Mouse (Mus musculus): Measurements from ENCODE around the gene Tnfsf12. TPM values are rescaled to one million over a fixed set of nuclear protein-coding genes. Genes with fewer than 3 reads are reported as not detected.

The Tnfsf12 gene
- polyA plus RNA-seq (2014; fragmentation: Illumina TruSeq; extraction: RNeasy Lipid Tissue Mini Kit (QIAGEN cat#74804); ENCODE audit: insufficient read depth, low read depth, low replicate concordance), result 48.4 TPM

GRCm38 (mm10) chr11:69695361-69696181 lies at the start of gene Tnfsf12, which contains the start of gene Tnfsfm13:
Gene Tnfsf12, minus strand, starts transcription at chr11:69695849.
Gene Tnfsfm13, minus strand, starts transcription at chr11:69696098.

GRCm38 (mm10) chr11:69685526-69686148 lies 10.0 kb downstream of the Tnfsf12 start, which contains the start of gene Tnfsf13:
Gene Tnfsf13, minus strand, starts transcription at chr11:69685784.

GRCm38 (mm10) chr11:69681314-69682208 lies 14.1 kb downstream of the Tnfsf12 start, which contains the start of gene Senp3:
Gene Senp3, minus strand, starts transcription at chr11:69682084.

GRCm38 (mm10) chr11:69672211-69672706 lies 23.4 kb downstream of the Tnfsf12 start, which contains the start of gene Eif4a1:
Gene Eif4a1, minus strand, starts transcription at chr11:69672423.

GRCm38 (mm10) chr11:69665961-69666664 lies 29.5 kb downstream of the Tnfsf12 start, which contains the start of gene Cd68:
Gene Cd68, minus strand, starts transcription at chr11:69666153.

GRCm38 (mm10) chr11:69662213-69662966 lies 33.3 kb downstream of the Tnfsf12 start, which contains the start of gene Mpdu1:
Gene Mpdu1, minus strand, starts transcription at chr11:69662642.

GRCm38 (mm10) chr11:69655264-69656064 lies 40.2 kb downstream of the Tnfsf12 start, which contains the start of gene Sox15:
Gene Sox15, plus strand, starts transcription at chr11:69655314.

Other genes starting within 250 kb of the Tnfsf12 start
- 0.85 TPM for gene Dnah2, start 146.7 kb downstream of the Tnfsf12 start, polyA plus RNA-seq (2014; fragmentation: Illumina TruSeq; extraction: RNeasy Lipid Tissue Mini Kit (QIAGEN cat#74804); ENCODE audit: insufficient read depth, low read depth, low replicate concordance)
- gene Efnb3, start 135.6 kb downstream of the Tnfsf12 start, polyA plus RNA-seq (2014; fragmentation: Illumina TruSeq; extraction: RNeasy Lipid Tissue Mini Kit (QIAGEN cat#74804); ENCODE audit: insufficient read depth, low read depth, low replicate concordance), result 0.30 TPM
- gene Wrap53, start 115.6 kb downstream of the Tnfsf12 start, polyA plus RNA-seq (2014; fragmentation: Illumina TruSeq; extraction: RNeasy Lipid Tissue Mini Kit (QIAGEN cat#74804); ENCODE audit: insufficient read depth, low read depth, low replicate concordance), result 10.4 TPM
- gene Trp53, start 115.5 kb downstream of the Tnfsf12 start, polyA plus RNA-seq (2014; fragmentation: Illumina TruSeq; extraction: RNeasy Lipid Tissue Mini Kit (QIAGEN cat#74804); ENCODE audit: insufficient read depth, low read depth, low replicate concordance), result 26.0 TPM
- gene Atp1b2, start 89.9 kb downstream of the Tnfsf12 start, polyA plus RNA-seq (2014; fragmentation: Illumina TruSeq; extraction: RNeasy Lipid Tissue Mini Kit (QIAGEN cat#74804); ENCODE audit: insufficient read depth, low read depth, low replicate concordance), result 5.4 TPM
- gene Shbg, start 77.9 kb downstream of the Tnfsf12 start, polyA plus RNA-seq (2014; fragmentation: Illumina TruSeq; extraction: RNeasy Lipid Tissue Mini Kit (QIAGEN cat#74804); ENCODE audit: insufficient read depth, low read depth, low replicate concordance), result not detected
- 4.7 TPM for gene Sat2, start 73.8 kb downstream of the Tnfsf12 start, polyA plus RNA-seq (2014; fragmentation: Illumina TruSeq; extraction: RNeasy Lipid Tissue Mini Kit (QIAGEN cat#74804); ENCODE audit: insufficient read depth, low read depth, low replicate concordance)
- gene Fxr2, start 62.9 kb downstream of the Tnfsf12 start, polyA plus RNA-seq (2014; fragmentation: Illumina TruSeq; extraction: RNeasy Lipid Tissue Mini Kit (QIAGEN cat#74804); ENCODE audit: insufficient read depth, low read depth, low replicate concordance), result 39.7 TPM
- not detected for gene Sox15, start 40.5 kb downstream of the Tnfsf12 start, polyA plus RNA-seq (2014; fragmentation: Illumina TruSeq; extraction: RNeasy Lipid Tissue Mini Kit (QIAGEN cat#74804); ENCODE audit: insufficient read depth, low read depth, low replicate concordance)
- gene Mpdu1, start 33.2 kb downstream of the Tnfsf12 start, polyA plus RNA-seq (2014; fragmentation: Illumina TruSeq; extraction: RNeasy Lipid Tissue Mini Kit (QIAGEN cat#74804); ENCODE audit: insufficient read depth, low read depth, low replicate concordance), result 53.4 TPM
- 44.2 TPM for gene Cd68, start 29.7 kb downstream of the Tnfsf12 start, polyA plus RNA-seq (2014; fragmentation: Illumina TruSeq; extraction: RNeasy Lipid Tissue Mini Kit (QIAGEN cat#74804); ENCODE audit: insufficient read depth, low read depth, low replicate concordance)
- gene Eif4a1, start 23.4 kb downstream of the Tnfsf12 start, polyA plus RNA-seq (2014; fragmentation: Illumina TruSeq; extraction: RNeasy Lipid Tissue Mini Kit (QIAGEN cat#74804); ENCODE audit: insufficient read depth, low read depth, low replicate concordance), result 289 TPM
- 47.0 TPM for gene Senp3, start 13.8 kb downstream of the Tnfsf12 start, polyA plus RNA-seq (2014; fragmentation: Illumina TruSeq; extraction: RNeasy Lipid Tissue Mini Kit (QIAGEN cat#74804); ENCODE audit: insufficient read depth, low read depth, low replicate concordance)
- gene Tnfsf13, start 10.1 kb downstream of the Tnfsf12 start, polyA plus RNA-seq (2014; fragmentation: Illumina TruSeq; extraction: RNeasy Lipid Tissue Mini Kit (QIAGEN cat#74804); ENCODE audit: insufficient read depth, low read depth, low replicate concordance), result 23.3 TPM
- 24.8 TPM for gene Tnfsfm13, start 249 bp upstream of the Tnfsf12 start, polyA plus RNA-seq (2014; fragmentation: Illumina TruSeq; extraction: RNeasy Lipid Tissue Mini Kit (QIAGEN cat#74804); ENCODE audit: insufficient read depth, low read depth, low replicate concordance)
- gene Polr2a, start 62.8 kb upstream of the Tnfsf12 start, polyA plus RNA-seq (2014; fragmentation: Illumina TruSeq; extraction: RNeasy Lipid Tissue Mini Kit (QIAGEN cat#74804); ENCODE audit: insufficient read depth, low read depth, low replicate concordance), result 16.2 TPM
- 0.85 TPM for gene Slc35g3, start 66.1 kb upstream of the Tnfsf12 start, polyA plus RNA-seq (2014; fragmentation: Illumina TruSeq; extraction: RNeasy Lipid Tissue Mini Kit (QIAGEN cat#74804); ENCODE audit: insufficient read depth, low read depth, low replicate concordance)
- 25.6 TPM for gene Zbtb4, start 70.1 kb upstream of the Tnfsf12 start, polyA plus RNA-seq (2014; fragmentation: Illumina TruSeq; extraction: RNeasy Lipid Tissue Mini Kit (QIAGEN cat#74804); ENCODE audit: insufficient read depth, low read depth, low replicate concordance)
- 10.1 TPM for gene Chrnb1, start 100.1 kb upstream of the Tnfsf12 start, polyA plus RNA-seq (2014; fragmentation: Illumina TruSeq; extraction: RNeasy Lipid Tissue Mini Kit (QIAGEN cat#74804); ENCODE audit: insufficient read depth, low read depth, low replicate concordance)
- 3.4 TPM for gene Fgf11, start 106.0 kb upstream of the Tnfsf12 start, polyA plus RNA-seq (2014; fragmentation: Illumina TruSeq; extraction: RNeasy Lipid Tissue Mini Kit (QIAGEN cat#74804); ENCODE audit: insufficient read depth, low read depth, low replicate concordance)
- 4.9 TPM for gene Tmem102, start 109.8 kb upstream of the Tnfsf12 start, polyA plus RNA-seq (2014; fragmentation: Illumina TruSeq; extraction: RNeasy Lipid Tissue Mini Kit (QIAGEN cat#74804); ENCODE audit: insufficient read depth, low read depth, low replicate concordance)
- not detected for gene Gm39566, start 119.4 kb upstream of the Tnfsf12 start, polyA plus RNA-seq (2014; fragmentation: Illumina TruSeq; extraction: RNeasy Lipid Tissue Mini Kit (QIAGEN cat#74804); ENCODE audit: insufficient read depth, low read depth, low replicate concordance)
- not detected for gene Spem2, start 122.6 kb upstream of the Tnfsf12 start, polyA plus RNA-seq (2014; fragmentation: Illumina TruSeq; extraction: RNeasy Lipid Tissue Mini Kit (QIAGEN cat#74804); ENCODE audit: insufficient read depth, low read depth, low replicate concordance)
- gene Spem1, start 126.3 kb upstream of the Tnfsf12 start, polyA plus RNA-seq (2014; fragmentation: Illumina TruSeq; extraction: RNeasy Lipid Tissue Mini Kit (QIAGEN cat#74804); ENCODE audit: insufficient read depth, low read depth, low replicate concordance), result not detected
- gene Nlgn2, start 141.9 kb upstream of the Tnfsf12 start, polyA plus RNA-seq (2014; fragmentation: Illumina TruSeq; extraction: RNeasy Lipid Tissue Mini Kit (QIAGEN cat#74804); ENCODE audit: insufficient read depth, low read depth, low replicate concordance), result 5.3 TPM
- gene Tmem256, start 142.7 kb upstream of the Tnfsf12 start, polyA plus RNA-seq (2014; fragmentation: Illumina TruSeq; extraction: RNeasy Lipid Tissue Mini Kit (QIAGEN cat#74804); ENCODE audit: insufficient read depth, low read depth, low replicate concordance), result 375 TPM
- 65.1 TPM for gene Plscr3, start 150.5 kb upstream of the Tnfsf12 start, polyA plus RNA-seq (2014; fragmentation: Illumina TruSeq; extraction: RNeasy Lipid Tissue Mini Kit (QIAGEN cat#74804); ENCODE audit: insufficient read depth, low read depth, low replicate concordance)
- 5.1 TPM for gene Tnk1, start 162.9 kb upstream of the Tnfsf12 start, polyA plus RNA-seq (2014; fragmentation: Illumina TruSeq; extraction: RNeasy Lipid Tissue Mini Kit (QIAGEN cat#74804); ENCODE audit: insufficient read depth, low read depth, low replicate concordance)
- not detected for gene Tmem95, start 182.2 kb upstream of the Tnfsf12 start, polyA plus RNA-seq (2014; fragmentation: Illumina TruSeq; extraction: RNeasy Lipid Tissue Mini Kit (QIAGEN cat#74804); ENCODE audit: insufficient read depth, low read depth, low replicate concordance)
- gene Kctd11, start 185.6 kb upstream of the Tnfsf12 start, polyA plus RNA-seq (2014; fragmentation: Illumina TruSeq; extraction: RNeasy Lipid Tissue Mini Kit (QIAGEN cat#74804); ENCODE audit: insufficient read depth, low read depth, low replicate concordance), result 11.2 TPM
- 9.7 TPM for gene Acap1, start 199.7 kb upstream of the Tnfsf12 start, polyA plus RNA-seq (2014; fragmentation: Illumina TruSeq; extraction: RNeasy Lipid Tissue Mini Kit (QIAGEN cat#74804); ENCODE audit: insufficient read depth, low read depth, low replicate concordance)
- gene 2810408A11Rik, start 205.1 kb upstream of the Tnfsf12 start, polyA plus RNA-seq (2014; fragmentation: Illumina TruSeq; extraction: RNeasy Lipid Tissue Mini Kit (QIAGEN cat#74804); ENCODE audit: insufficient read depth, low read depth, low replicate concordance), result 0.77 TPM
- gene Neurl4, start 205.2 kb upstream of the Tnfsf12 start, polyA plus RNA-seq (2014; fragmentation: Illumina TruSeq; extraction: RNeasy Lipid Tissue Mini Kit (QIAGEN cat#74804); ENCODE audit: insufficient read depth, low read depth, low replicate concordance), result 9.9 TPM
- gene Gps2, start 218.0 kb upstream of the Tnfsf12 start, polyA plus RNA-seq (2014; fragmentation: Illumina TruSeq; extraction: RNeasy Lipid Tissue Mini Kit (QIAGEN cat#74804); ENCODE audit: insufficient read depth, low read depth, low replicate concordance), result 43.0 TPM
- gene Eif5a, start 226.1 kb upstream of the Tnfsf12 start, polyA plus RNA-seq (2014; fragmentation: Illumina TruSeq; extraction: RNeasy Lipid Tissue Mini Kit (QIAGEN cat#74804); ENCODE audit: insufficient read depth, low read depth, low replicate concordance), result 466 TPM
- 1.3 TPM for gene Ybx2, start 239.9 kb upstream of the Tnfsf12 start, polyA plus RNA-seq (2014; fragmentation: Illumina TruSeq; extraction: RNeasy Lipid Tissue Mini Kit (QIAGEN cat#74804); ENCODE audit: insufficient read depth, low read depth, low replicate concordance)